Mouse (Mus musculus): ENCODE results near the gene Ifitm6. TPM values are rescaled to one million over a fixed set of nuclear protein-coding genes. Genes with fewer than 3 reads are reported as not detected.
"Not testable (repeated sequence)": the region's sequence is repeated elsewhere in the genome, so short reads cannot be mapped to it uniquely, and the experiment has no call there.

Gene Ifitm6
- polyA plus RNA-seq, 1 experiment = 31.9 TPM

DNA sequence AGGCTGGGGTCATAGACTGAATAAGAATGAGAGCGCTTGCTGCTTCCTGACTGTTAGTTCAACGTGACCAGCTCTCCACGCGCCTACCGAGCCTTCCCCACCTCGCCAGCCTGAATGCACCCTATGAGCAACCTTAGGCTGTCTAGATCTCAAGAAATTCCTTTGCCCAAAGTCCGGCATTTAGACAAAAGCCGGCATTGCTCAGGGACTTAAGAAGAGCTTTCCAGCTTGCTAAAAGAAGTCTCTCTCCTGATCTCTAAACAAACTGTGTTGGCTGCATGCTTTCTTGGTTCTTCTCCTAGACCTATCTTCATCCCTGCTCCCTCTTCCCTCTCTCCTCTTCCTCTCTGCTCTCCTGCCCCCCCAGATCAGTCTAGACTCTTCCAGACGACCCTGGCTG lies 42.8 kb downstream of the Ifitm6 start:
- no peak overlapping the region for H3K27ac ChIP-seq (ENCODE audit: insufficient read depth, low read depth, low read length)
- TF ChIP-seq CTCF (IDR thresholded peaks at IDR 0.05; ENCODE audit: low read depth, low read length) = no peak
- no peak for TF ChIP-seq POLR2A (IDR thresholded peaks at IDR 0.05; ENCODE audit: borderline replicate concordance, low read depth, low read length)
- H3K4me1 ChIP-seq (ENCODE audit: control insufficient read depth, insufficient read depth, low read length) = peaks cover 25% of the 10 kb centered on the region
- no peak overlapping the region for H3K4me3 ChIP-seq (ENCODE audit: insufficient read depth, low read length)

DNA sequence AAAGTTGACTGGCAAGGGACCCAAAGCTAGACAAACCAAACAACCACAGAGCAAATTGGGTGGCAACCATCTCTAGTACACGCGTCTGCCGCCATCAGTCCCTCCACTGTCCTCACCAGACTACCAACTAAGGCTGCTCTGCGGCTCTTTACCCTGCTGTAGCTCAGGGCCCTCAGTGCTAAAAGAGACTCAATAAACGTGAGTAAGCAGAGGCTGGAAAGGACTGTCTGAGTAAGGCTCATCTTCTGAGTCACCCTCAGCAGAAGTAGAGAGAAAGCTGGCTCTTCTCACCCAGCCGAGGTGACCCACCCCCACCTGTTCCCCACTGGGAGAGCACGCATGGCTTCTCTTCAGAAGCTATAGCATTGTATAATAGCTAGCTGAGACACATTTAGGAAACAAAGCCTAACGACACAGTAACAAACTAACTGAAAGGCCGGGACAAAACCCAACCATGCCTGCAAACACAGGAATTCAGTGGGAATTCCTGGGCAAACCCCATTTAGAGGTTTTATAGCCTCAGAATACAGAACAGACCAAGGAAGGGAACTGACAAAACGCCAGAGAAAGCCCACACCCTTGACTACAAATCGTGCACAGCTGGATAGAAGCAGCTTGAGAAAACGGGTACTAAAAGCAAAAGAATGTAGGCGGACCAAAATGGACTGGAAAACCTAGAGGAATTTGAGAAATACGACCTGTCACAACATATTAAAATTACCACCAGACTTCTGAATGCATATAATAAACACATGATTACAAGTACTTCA lies 44.1 kb downstream of the Ifitm6 start:
- TF ChIP-seq POLR2A (IDR thresholded peaks at IDR 0.05; ENCODE audit: borderline replicate concordance, low read depth, low read length) (no peak), CTCF (IDR thresholded peaks at IDR 0.05; ENCODE audit: low read depth, low read length) (no peak)
- Histone ChIP-seq H3K4me3 (ENCODE audit: insufficient read depth, low read length) (no peak overlapping the region), H3K27ac (ENCODE audit: insufficient read depth, low read depth, low read length) (no peak overlapping the region), H3K4me1 (ENCODE audit: control insufficient read depth, insufficient read depth, low read length) (peaks cover 25% of the 10 kb centered on the region)

DNA sequence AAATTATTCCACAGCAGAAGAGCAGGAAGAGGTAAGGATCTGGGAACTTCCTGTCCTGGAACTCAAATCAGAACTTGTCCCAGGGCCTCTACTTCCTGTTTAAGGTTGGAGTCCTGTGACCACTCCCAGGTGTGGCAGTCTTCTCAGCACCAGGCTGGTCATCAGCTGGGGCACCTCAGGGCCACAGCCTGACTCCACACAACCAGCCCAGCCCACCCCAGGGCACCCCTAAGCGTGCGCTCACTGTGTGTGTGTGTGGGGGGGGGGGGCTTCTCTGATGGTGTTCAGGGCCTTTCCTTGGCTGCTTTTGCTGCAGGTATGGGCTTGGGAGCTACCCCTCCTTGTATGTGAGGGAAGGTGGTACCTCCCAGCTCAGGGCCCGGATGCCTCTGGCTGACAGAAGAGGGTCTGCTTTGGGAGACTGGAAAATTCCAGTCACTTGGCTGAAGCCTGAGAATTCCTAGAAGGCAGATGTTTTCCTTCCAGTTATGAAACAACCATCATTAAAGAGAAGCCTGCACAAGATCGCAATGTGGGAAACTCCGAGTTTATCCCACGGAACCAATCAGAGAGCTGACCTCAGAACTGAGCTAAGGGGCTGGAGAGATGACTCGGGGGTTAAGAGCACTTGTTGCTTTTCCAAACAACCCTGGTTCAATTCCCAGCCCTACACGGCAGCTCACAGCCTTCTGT lies 46.1 kb downstream of the Ifitm6 start:
- peaks cover 20% of the 10 kb centered on the region for H3K4me1 ChIP-seq (ENCODE audit: control insufficient read depth, insufficient read depth, low read length)
- no peak overlapping the region for H3K4me3 ChIP-seq (ENCODE audit: insufficient read depth, low read length)
- TF ChIP-seq CTCF (IDR thresholded peaks at IDR 0.05; ENCODE audit: low read depth, low read length) = no peak
- TF ChIP-seq POLR2A (IDR thresholded peaks at IDR 0.05; ENCODE audit: borderline replicate concordance, low read depth, low read length) = no peak
- H3K27ac ChIP-seq (ENCODE audit: insufficient read depth, low read depth, low read length) = no peak overlapping the region

DNA sequence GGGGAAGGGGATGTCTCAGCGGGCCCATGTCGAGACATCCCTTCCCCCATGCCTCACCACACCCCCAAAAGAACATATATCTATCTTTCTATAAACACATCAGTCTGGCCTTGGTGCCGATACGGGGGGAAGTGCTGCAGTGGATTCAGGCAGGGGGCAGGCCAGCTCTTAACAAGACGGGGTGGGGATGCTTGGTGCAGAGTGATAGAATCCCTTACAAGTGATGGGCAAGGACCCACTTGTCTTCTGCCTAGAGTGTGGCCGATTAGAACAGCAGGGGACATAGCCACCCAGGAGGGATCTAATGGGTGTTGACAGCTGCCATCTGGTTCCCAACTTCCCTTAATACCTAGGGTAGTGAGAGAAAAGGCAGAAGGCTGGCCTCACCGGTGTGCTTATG lies 46.8 kb downstream of the Ifitm6 start:
- Histone ChIP-seq H3K27ac (ENCODE audit: insufficient read depth, low read depth, low read length) (no peak overlapping the region), H3K4me1 (ENCODE audit: control insufficient read depth, insufficient read depth, low read length) (peaks cover 18% of the 10 kb centered on the region), H3K4me3 (ENCODE audit: insufficient read depth, low read length) (no peak overlapping the region)
- no peak for TF ChIP-seq POLR2A (IDR thresholded peaks at IDR 0.05; ENCODE audit: borderline replicate concordance, low read depth, low read length)
- TF ChIP-seq CTCF (IDR thresholded peaks at IDR 0.05; ENCODE audit: low read depth, low read length) = no peak

DNA sequence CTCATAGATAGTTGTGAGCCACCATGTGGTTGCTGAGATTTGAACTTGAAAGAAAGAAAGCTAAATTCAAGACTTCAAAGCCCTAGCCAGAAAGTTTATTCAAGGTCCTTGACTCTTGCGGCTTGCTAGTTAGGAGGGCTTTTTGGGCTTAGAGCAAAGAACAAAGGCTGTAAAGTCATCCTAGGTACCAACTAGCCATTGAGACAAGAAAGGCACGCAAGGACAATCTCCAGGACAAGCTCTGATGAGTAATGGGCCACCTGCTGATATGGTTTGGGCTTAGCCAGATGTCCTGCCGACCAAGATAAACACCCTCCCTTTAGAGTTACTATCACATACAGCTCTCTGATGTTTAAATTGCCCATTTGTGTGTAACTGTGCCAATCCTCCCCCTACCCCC lies 49.0 kb downstream of the Ifitm6 start:
- H3K4me1 ChIP-seq (ENCODE audit: control insufficient read depth, insufficient read depth, low read length) = peaks cover 18% of the 10 kb centered on the region
- H3K4me3 ChIP-seq (ENCODE audit: insufficient read depth, low read length); H3K27ac ChIP-seq (ENCODE audit: insufficient read depth, low read depth, low read length): not testable (repeated sequence)

DNA sequence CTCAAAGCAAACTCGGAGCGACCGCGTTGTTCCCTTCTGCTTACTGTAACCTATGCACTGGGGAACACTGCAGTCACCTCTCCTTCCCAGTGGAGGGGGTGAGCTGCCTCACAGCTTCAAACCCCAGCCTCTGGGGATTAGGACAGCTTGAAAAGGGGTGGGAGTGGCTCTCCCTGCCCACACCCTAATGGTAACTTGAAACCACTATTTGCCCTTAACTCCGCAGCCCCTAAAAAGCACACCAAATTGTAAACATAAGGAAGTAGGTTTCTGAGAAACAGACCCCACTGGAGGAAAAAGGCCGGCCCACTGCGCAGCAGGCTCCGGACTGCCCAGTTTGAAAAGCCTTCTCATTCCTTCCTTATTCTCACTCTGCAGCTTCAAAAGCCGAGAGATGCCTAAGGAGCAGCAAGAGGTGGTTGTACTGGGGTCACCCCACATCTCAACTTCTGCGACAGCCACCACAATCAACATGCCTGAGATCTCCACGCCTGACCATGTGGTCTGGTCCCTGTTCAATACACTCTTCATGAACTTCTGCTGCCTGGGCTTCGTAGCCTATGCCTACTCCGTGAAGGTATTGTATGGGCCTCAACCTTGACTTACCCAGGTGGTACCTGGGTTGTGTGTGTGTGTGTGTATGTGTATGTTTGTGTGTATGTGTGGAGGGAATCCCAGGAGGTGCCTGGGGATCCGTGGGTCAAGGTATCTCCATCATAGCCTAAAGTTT lies 49.7 kb downstream of the Ifitm6 start:
- TF ChIP-seq CTCF (IDR thresholded peaks at IDR 0.05; ENCODE audit: low read depth, low read length) (no peak), POLR2A (IDR thresholded peaks at IDR 0.05; ENCODE audit: borderline replicate concordance, low read depth, low read length) (no peak)
- H3K4me1 ChIP-seq (ENCODE audit: control insufficient read depth, insufficient read depth, low read length) = peaks cover 14% of the 10 kb centered on the region
- no peak overlapping the region for H3K4me3 ChIP-seq (ENCODE audit: insufficient read depth, low read length)
- no peak overlapping the region for H3K27ac ChIP-seq (ENCODE audit: insufficient read depth, low read depth, low read length)

DNA sequence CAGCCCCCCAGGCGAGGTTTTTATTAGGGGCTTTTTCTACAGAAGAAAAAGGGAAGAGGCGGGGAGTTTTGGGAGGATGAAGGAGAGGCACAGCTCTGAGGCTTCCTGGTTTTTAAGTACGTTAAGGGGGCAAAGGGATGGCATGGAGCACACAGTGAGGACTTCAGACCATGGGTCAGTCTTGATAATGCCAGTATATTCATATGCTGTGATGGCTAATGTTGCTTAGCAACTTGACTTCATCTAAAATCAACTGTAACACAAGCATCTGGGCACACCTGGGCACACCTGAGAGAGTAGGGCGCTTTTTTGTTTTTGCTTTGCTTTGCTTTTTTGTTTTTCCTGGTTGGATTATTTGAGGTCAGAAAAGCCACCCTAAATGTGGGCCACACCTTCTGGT lies 50.8 kb downstream of the Ifitm6 start, which contains the start of gene Ifitm1:
Gene Ifitm1, plus strand, starts transcription at position 301 of the 400 bp plus-strand sequence.
- H3K4me1 ChIP-seq (ENCODE audit: control insufficient read depth, insufficient read depth, low read length) = peaks cover 11% of the 10 kb centered on the region

More for the DNA sequence above, 50.8 kb downstream of the Ifitm6 start, which contains the start of gene Ifitm1:
- TF ChIP-seq CTCF (IDR thresholded peaks at IDR 0.05; ENCODE audit: low read depth, low read length) (no peak), POLR2A (IDR thresholded peaks at IDR 0.05; ENCODE audit: borderline replicate concordance, low read depth, low read length) (no peak)
- no peak within 1 kb of the TSS for H3K4me3 ChIP-seq (ENCODE audit: insufficient read depth, low read length)
- H3K27ac ChIP-seq (ENCODE audit: insufficient read depth, low read depth, low read length) = no peak within 1 kb of the TSS

Other genes starting within 250 kb of the Ifitm6 start
- gene Syce1, start 230.1 kb downstream of the Ifitm6 start, polyA plus RNA-seq (2012; ENCODE audit: insufficient read depth, insufficient read length, missing spikeins) = not detected in 2 replicates
- gene Zfp941, start 195.7 kb downstream of the Ifitm6 start, polyA plus RNA-seq (2012; ENCODE audit: insufficient read depth, insufficient read length, missing spikeins) = 0.19 and 0.20 TPM in 2 replicates
- gene Urah, start 182.9 kb downstream of the Ifitm6 start, polyA plus RNA-seq (2012; ENCODE audit: insufficient read depth, insufficient read length, missing spikeins) = not detected in 2 replicates
- gene Scgb1c1, start 172.4 kb downstream of the Ifitm6 start, polyA plus RNA-seq (2012; ENCODE audit: insufficient read depth, insufficient read length, missing spikeins) = not detected in 2 replicates
- gene Odf3, start 170.1 kb downstream of the Ifitm6 start, polyA plus RNA-seq (2012; ENCODE audit: insufficient read depth, insufficient read length, missing spikeins) = not detected in 2 replicates
- gene Gm45785, start 161.6 kb downstream of the Ifitm6 start, polyA plus RNA-seq (2012; ENCODE audit: insufficient read depth, insufficient read length, missing spikeins) = not detected in 2 replicates
- gene Ric8a, start 161.0 kb downstream of the Ifitm6 start, polyA plus RNA-seq (2012; ENCODE audit: insufficient read depth, insufficient read length, missing spikeins) = 58.2 and 61.2 TPM in 2 replicates
- gene Bet1l, start 160.3 kb downstream of the Ifitm6 start, polyA plus RNA-seq (2012; ENCODE audit: insufficient read depth, insufficient read length, missing spikeins) = 21.1 and 29.7 TPM in 2 replicates
- 120 and 121 TPM in 2 replicates for gene Psmd13, start 136.0 kb downstream of the Ifitm6 start, polyA plus RNA-seq (2012; ENCODE audit: insufficient read depth, insufficient read length, missing spikeins)
- 16.2 and 20.1 TPM in 2 replicates for gene Sirt3, start 135.6 kb downstream of the Ifitm6 start, polyA plus RNA-seq (2012; ENCODE audit: insufficient read depth, insufficient read length, missing spikeins)
- gene Cox8b, start 117.5 kb downstream of the Ifitm6 start, polyA plus RNA-seq (2012; ENCODE audit: insufficient read depth, insufficient read length, missing spikeins) = 2.2 TPM in 1 of 2 replicates, not detected in the other
- not detected in 2 replicates for gene Nlrp6, start 97.0 kb downstream of the Ifitm6 start, polyA plus RNA-seq (2012; ENCODE audit: insufficient read depth, insufficient read length, missing spikeins)
- gene Pgghg, start 76.5 kb downstream of the Ifitm6 start, polyA plus RNA-seq (2012; ENCODE audit: insufficient read depth, insufficient read length, missing spikeins) = 11.5 and 13.8 TPM in 2 replicates
- 1.8 and 1.9 TPM in 2 replicates for gene Ifitm5, start 67.6 kb downstream of the Ifitm6 start, polyA plus RNA-seq (2012; ENCODE audit: insufficient read depth, insufficient read length, missing spikeins)
- gene Gm45717, start 62.0 kb downstream of the Ifitm6 start, polyA plus RNA-seq (2012; ENCODE audit: insufficient read depth, insufficient read length, missing spikeins) = 1.2 and 8.8 TPM in 2 replicates
- gene Ifitm2, start 61.9 kb downstream of the Ifitm6 start, polyA plus RNA-seq (2012; ENCODE audit: insufficient read depth, insufficient read length, missing spikeins) = 1,477 and 1,645 TPM in 2 replicates
- gene Ifitm1, start 50.7 kb downstream of the Ifitm6 start, polyA plus RNA-seq (2012; ENCODE audit: insufficient read depth, insufficient read length, missing spikeins) = 31.2 and 38.0 TPM in 2 replicates
- gene Ifitm3, start 7.2 kb downstream of the Ifitm6 start, polyA plus RNA-seq (2012; ENCODE audit: insufficient read depth, insufficient read length, missing spikeins) = 1,636 and 1,773 TPM in 2 replicates
- gene Gm17387, start 11.2 kb upstream of the Ifitm6 start, polyA plus RNA-seq (2012; ENCODE audit: insufficient read depth, insufficient read length, missing spikeins) = not detected in 2 replicates
- not detected in 2 replicates for gene B4galnt4, start 43.2 kb upstream of the Ifitm6 start, polyA plus RNA-seq (2012; ENCODE audit: insufficient read depth, insufficient read length, missing spikeins)
- gene Pkp3, start 60.3 kb upstream of the Ifitm6 start, polyA plus RNA-seq (2012; ENCODE audit: insufficient read depth, insufficient read length, missing spikeins) = not detected in 2 replicates
- gene Sigirr, start 82.6 kb upstream of the Ifitm6 start, polyA plus RNA-seq (2012; ENCODE audit: insufficient read depth, insufficient read length, missing spikeins) = 1.6 and 3.9 TPM in 2 replicates
- not detected in 2 replicates for gene Ano9, start 99.9 kb upstream of the Ifitm6 start, polyA plus RNA-seq (2012; ENCODE audit: insufficient read depth, insufficient read length, missing spikeins)
- 20.7 and 21.5 TPM in 2 replicates for gene Ptdss2, start 104.5 kb upstream of the Ifitm6 start, polyA plus RNA-seq (2012; ENCODE audit: insufficient read depth, insufficient read length, missing spikeins)
- 131 and 141 TPM in 2 replicates for gene Rnh1, start 154.9 kb upstream of the Ifitm6 start, polyA plus RNA-seq (2012; ENCODE audit: insufficient read depth, insufficient read length, missing spikeins)
- 29.7 and 36.1 TPM in 2 replicates for gene Hras, start 176.1 kb upstream of the Ifitm6 start, polyA plus RNA-seq (2012; ENCODE audit: insufficient read depth, insufficient read length, missing spikeins)
- gene Lrrc56, start 176.2 kb upstream of the Ifitm6 start, polyA plus RNA-seq (2012; ENCODE audit: insufficient read depth, insufficient read length, missing spikeins) = 3.4 and 4.1 TPM in 2 replicates
- gene Lmntd2, start 196.2 kb upstream of the Ifitm6 start, polyA plus RNA-seq (2012; ENCODE audit: insufficient read depth, insufficient read length, missing spikeins) = 0.88 TPM in 1 of 2 replicates, not detected in the other
- 3.5 and 3.9 TPM in 2 replicates for gene Rassf7, start 197.9 kb upstream of the Ifitm6 start, polyA plus RNA-seq (2012; ENCODE audit: insufficient read depth, insufficient read length, missing spikeins)
- gene Phrf1, start 210.9 kb upstream of the Ifitm6 start, polyA plus RNA-seq (2012; ENCODE audit: insufficient read depth, insufficient read length, missing spikeins) = 36.2 and 45.2 TPM in 2 replicates
- gene Irf7, start 248.6 kb upstream of the Ifitm6 start, polyA plus RNA-seq (2012; ENCODE audit: insufficient read depth, insufficient read length, missing spikeins) = 164 and 168 TPM in 2 replicates

All from bone marrow macrophage, adult 2 months (primary cell).